Comparison of ENCODE assay signal across 8 mouse cellular contexts in genomic region chr4:155468952-155469351, GRCm38 (mm10). TPM values are rescaled to one million over a fixed set of nuclear protein-coding genes. Genes with fewer than 3 reads are reported as not detected.
DNase-seq lines count a peak whose midpoint lies in the region; ATAC-seq and TF ChIP-seq lines count a peak whose summit lies in the region.

Gene Tmem52 (plus strand): TSS chr4:155469114.

- no peak for DNase-seq in spleen, adult 2 months (ENCODE audit: low read depth in 1 of 2, low spot score in 2 of 2)
- DNase-seq in spleen, postnatal 14 days (ENCODE audit: low spot score in 2 of 2): no peak
- DNase-seq in embryo, embryonic 11.5 days (ENCODE audit: low read depth, low spot score): peak; percentile 27
- DNase-seq in kidney, postnatal 0 days (ENCODE audit: low spot score): peak; percentile 53
- peak; percentile 79 for DNase-seq in lung, postnatal 36 days
- DNase-seq in thymus, postnatal 4 days: peak; percentile 66
- no peak for DNase-seq in frontal cortex, postnatal 10 days (ENCODE audit: low spot score in 2 of 2)

- TF ChIP-seq CTCF in spleen, adult 2 months (IDR thresholded peaks at IDR 0.05; ENCODE audit: extremely low read depth, insufficient read depth, insufficient read length, insufficient replicate concordance): no peak
- TF ChIP-seq CTCF in kidney, postnatal 0 days (IDR thresholded peaks at IDR 0.05; ENCODE audit: low read depth): no peak

- H3K4me2 ChIP-seq in heart, embryonic 14.5 days (ENCODE audit: low read length): peak within 1 kb of the TSS; percentile 60
- H3K4me2 ChIP-seq in kidney, postnatal 0 days (ENCODE audit: low read length): peak within 1 kb of the TSS; percentile 48

- peak within 1 kb of the TSS; percentile 52; the same call in 1 of the 2 replicates for H3K4me3 ChIP-seq in spleen, adult 2 months (ENCODE audit: extremely low read depth, insufficient read depth, insufficient read length)
- peak within 1 kb of the TSS; percentile 26 to 34 for H3K4me3 ChIP-seq in heart, embryonic 14.5 days (ENCODE audit: control insufficient read depth in 1 of 2, insufficient read depth in 1 of 2, low read depth in 1 of 2, low read length in 2 of 2)
- H3K4me3 ChIP-seq in kidney, postnatal 0 days (replicated peaks; ENCODE audit: low read depth, low read length): peak within 1 kb of the TSS; percentile 20

- WGBS in spleen, adult 2 months: 16% methylated on average over 21 of the region's 21 CpGs
- 10% methylated on average over 21 of the region's 21 CpGs for whole genome bisulfite sequencing in heart, embryonic 14.5 days
- WGBS in kidney, postnatal 0 days: 10% methylated on average over 21 of the region's 21 CpGs

- no peaks in the 10 kb centered on the region for H3K9me3 ChIP-seq in heart, embryonic 14.5 days (ENCODE audit: control insufficient read depth, low read length)
- no peaks in the 10 kb centered on the region for H3K9me3 ChIP-seq in kidney, postnatal 0 days (replicated peaks; ENCODE audit: low read length)

- no peaks in the 10 kb centered on the region for H3K27me3 ChIP-seq in spleen, adult 2 months (ENCODE audit: control insufficient read depth, insufficient read depth, low read length)
- H3K27me3 ChIP-seq in heart, embryonic 14.5 days (ENCODE audit: control insufficient read depth, insufficient read depth, low read length): peaks cover 15% of the 10 kb centered on the region
- H3K27me3 ChIP-seq in kidney, postnatal 0 days (ENCODE audit: insufficient read depth, low read length): no peaks in the 10 kb centered on the region

- H3K27ac ChIP-seq in spleen, adult 2 months (ENCODE audit: insufficient read depth, low read length): no peak within 1 kb of the TSS
- H3K27ac ChIP-seq in heart, embryonic 14.5 days (replicated peaks in 1 of 2; ENCODE audit: control insufficient read depth in 1 of 2, insufficient read depth in 1 of 2, low read depth in 2 of 2, low read length in 2 of 2): no peak within 1 kb of the TSS
- no peak within 1 kb of the TSS; the same call in 1 of the 2 replicates for H3K27ac ChIP-seq in kidney, postnatal 0 days

- ATAC-seq in heart, embryonic 14.5 days (ENCODE audit: insufficient number of reproducible peaks, insufficient read depth, low FRiP score, low read depth): no peak
- ATAC-seq in kidney, postnatal 0 days (replicated peaks; ENCODE audit: low FRiP score, low read depth): peak; percentile 61

- peaks cover 4% of the 10 kb centered on the region for H3K4me1 ChIP-seq in spleen, adult 2 months (ENCODE audit: control insufficient read depth, insufficient read depth, insufficient read length)
- peaks cover 0 to 3% of the 10 kb centered on the region in 2 experiments; a peak in 2 of 4 replicates for H3K4me1 ChIP-seq in heart, embryonic 14.5 days (ENCODE audit: control insufficient read depth in 2 of 2, insufficient read depth in 2 of 2, low read length in 2 of 2)
- 0 out of 2 replicates have a peak, but pooled peaks cover 4% of the 10 kb centered on the region for H3K4me1 ChIP-seq in kidney, postnatal 0 days (replicated peaks; ENCODE audit: insufficient read depth, low read length)

- H3K36me3 ChIP-seq in spleen, adult 2 months (ENCODE audit: control insufficient read depth, insufficient read depth, low read length): no peaks in the 10 kb centered on the region
- H3K36me3 ChIP-seq in heart, embryonic 14.5 days (ENCODE audit: control insufficient read depth, insufficient read depth, low read length): no peaks in the 10 kb centered on the region
- H3K36me3 ChIP-seq in kidney, postnatal 0 days (ENCODE audit: insufficient read depth, low read length): no peaks in the 10 kb centered on the region

- no peak for TF ChIP-seq POLR2A in spleen, adult 2 months (IDR thresholded peaks at IDR 0.05; ENCODE audit: low read depth, low read length)

- H3K9ac ChIP-seq in heart, embryonic 14.5 days (ENCODE audit: low read length): no peak within 1 kb of the TSS
- H3K9ac ChIP-seq in kidney, postnatal 0 days (ENCODE audit: low read depth, low read length): peak within 1 kb of the TSS; percentile 19; the same call in 1 of the 2 replicates

RNA-seq across cellular contexts. Expression of gene Tmem52, which starts in this region (rescaled TPM):
- 0.26 and 0.28 TPM in 2 replicates for polyA plus RNA-seq in spleen, adult 2 months (2012; rRNA removed)
- not detected in 2 replicates for polyA plus RNA-seq in heart, embryonic 14.5 days (2014; fragmentation: Nextera tagmentation; extraction: Ambion mirVana)
- polyA plus RNA-seq in kidney, postnatal 0 days (2015; fragmentation: Nextera tagmentation; extraction: Ambion mirVana): 6.5 and 7.3 TPM in 2 replicates

Comparison
In these comparisons a context has a peak if more than half of its experiments do, and no peak if none do; other contexts are left out.
1. DNase-seq: peak in embryo, embryonic 11.5 days (single experiment), kidney, postnatal 0 days (single experiment), lung, postnatal 36 days (single experiment) and thymus, postnatal 4 days (single experiment); none in spleen, adult 2 months (0 of 2), spleen, postnatal 14 days (0 of 2) and frontal cortex, postnatal 10 days (0 of 2).
2. Peak in every context shown above with its lines, with median percentiles within 50 percentile points of each other: H3K4me3 ChIP-seq.